ENCODE assay signal across 13 mouse cellular contexts in genomic region chr15:81975156-81975555, GRCm38 (mm10). TPM values are rescaled to one million over a fixed set of nuclear protein-coding genes. Genes with fewer than 3 reads are reported as not detected.
"Had no signal": no experiment of that assay in that cellular context is flagged by ENCODE, and none has a peak within 500 bp of the region (broad histone marks: within the 10 kb centered on the region; RNA-seq: fewer than 3 reads in every experiment).

No protein-coding gene starts in this region.

RNA-seq across cellular contexts. Expression of gene 1700029P11Rik, which starts 5.2 kb away (rescaled TPM):
- total RNA-seq: neutrophil, adult 5-6 weeks had no signal
- polyA plus RNA-seq: neural tube, embryonic 13.5 days; neural tube, embryonic 14.5 days; neural tube, embryonic 15.5 days; small intestine, adult 2 months; spleen, adult 2 months; stomach, embryonic 14.5 days; stomach, embryonic 15.5 days; stomach, embryonic 16.5 days; stomach, postnatal 0 days; thymus, adult 2 months; thymus, postnatal 0 days; urinary bladder, adult 2 months had no signal

RNA-seq across cellular contexts. Expression of gene Csdc2, which starts 38.6 kb away (rescaled TPM):
- total RNA-seq: neutrophil, adult 5-6 weeks had no signal
